Mouse (Mus musculus) liver, embryonic 16.5 days (tissue): ENCODE measurements around the gene Asic3. TPM values are rescaled to one million over a fixed set of nuclear protein-coding genes. Genes with fewer than 3 reads are reported as not detected.

Experiments
- ATAC-seq: fragments of 200-750 bp; cut with Nextera tagmentation; 2 replicates; pipeline ENCODE4 v1.8.0; 2017; ENCODE audit warnings: low read depth, mild to moderate bottlenecking, moderate number of reproducible peaks, moderate library complexity
- H3K27ac ChIP-seq: fragments of 300-500 bp; sonication (generic); 2 replicates; pipeline ENCODE4 v1.5.1; 2014; ENCODE audit warnings: mild to moderate bottlenecking, low read length
- H3K27me3 ChIP-seq: fragments of 300-500 bp; sonication (generic); 2 replicates; pipeline ENCODE4 v1.6.1; 2014; ENCODE audit warnings: low read depth, low read length, mixed read lengths; ENCODE audit not compliant: control insufficient read depth, insufficient read depth
- H3K36me3 ChIP-seq: fragments of 300-500 bp; sonication (generic); 2 replicates; pipeline ENCODE4 v1.6.1; 2014; ENCODE audit warnings: mild to moderate bottlenecking; ENCODE audit not compliant: control insufficient read depth, insufficient read depth
- H3K4me1 ChIP-seq: fragments of 300-500 bp; sonication (generic); 2 replicates; pipeline ENCODE4 v1.6.1; 2014; ENCODE audit warnings: low read depth, low read length, mixed read lengths; ENCODE audit not compliant: control insufficient read depth
- H3K4me2 ChIP-seq: fragments of 300-500 bp; sonication (generic); 2 replicates; pipeline ENCODE4 v1.6.1; 2014; ENCODE audit warnings: low read depth, low read length, mixed read lengths
- H3K4me3 ChIP-seq: fragments of 300-500 bp; sonication (generic); 2 replicates; pipeline ENCODE4 v1.5.1; 2014; ENCODE audit warnings: low read depth, mild to moderate bottlenecking, low read length
- H3K9ac ChIP-seq: fragments of 300-500 bp; sonication (generic); 2 replicates; pipeline ENCODE4 v1.6.1; 2014; ENCODE audit warnings: low read depth, low read length
- H3K9me3 ChIP-seq: fragments of 300-500 bp; sonication (generic); replicated peaks from 2 replicates; pipeline ENCODE4 v1.6.1; 2016; ENCODE audit warnings: low read length; ENCODE audit not compliant: control insufficient read depth
- whole genome bisulfite sequencing: fragments of 180-500 bp; shearing (Covaris S2); extraction: QIAGEN DNeasy Blood & Tissue Kit; methylation state at CpG from one replicate; pipeline ENCODE4 v1.1.7; 2014; ENCODE audit not compliant: insufficient replicate concordance; 5-methylcytosine and 5-hydroxymethylcytosine counted together
- polyA plus RNA-seq: library from polyadenylated mRNA; unstranded; fragments of >200 nt; fragmentation: Nextera tagmentation; extraction: Ambion mirVana; gene quantifications from 2 replicates; pipeline ENCODE4 v1.2.1, GENCODE M21; 2015

The Asic3 gene
- polyA plus RNA-seq, 1 experiment from 2014 or later: not detected

DNA sequence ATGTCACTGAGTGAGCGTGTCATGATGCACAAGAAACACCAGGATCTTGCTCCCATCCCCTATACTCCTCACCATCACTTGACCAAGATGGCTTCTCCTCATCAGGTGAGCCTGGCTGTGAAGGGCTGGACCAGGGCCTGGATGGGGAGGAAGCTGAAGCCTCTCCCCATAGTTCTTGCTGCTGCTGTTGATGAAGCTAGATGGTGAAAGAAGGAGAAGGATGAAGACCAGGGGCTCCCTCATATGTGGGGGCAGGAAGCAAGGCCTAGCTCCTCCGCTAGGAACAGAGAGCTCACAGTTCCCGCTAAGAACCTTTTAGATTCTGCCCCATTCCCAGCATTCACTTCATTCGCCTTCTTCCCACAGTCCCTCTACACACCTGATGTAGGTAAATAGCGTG, 27.8 kb upstream of the Asic3 start:
- Histone ChIP-seq H3K4me3 (no peak overlapping the region), H3K9me3 (no peaks in the 10 kb centered on the region), H3K27ac (no peak overlapping the region), H3K27me3 (peaks cover 25% of the 10 kb centered on the region), H3K36me3 (no peaks in the 10 kb centered on the region), H3K4me1 (peaks cover 29% of the 10 kb centered on the region), H3K4me2 (no peak overlapping the region), H3K9ac (no peak overlapping the region)
- ATAC-seq: no peak
- WGBS: 63% methylated on average over 5 of the region's 5 CpGs

DNA sequence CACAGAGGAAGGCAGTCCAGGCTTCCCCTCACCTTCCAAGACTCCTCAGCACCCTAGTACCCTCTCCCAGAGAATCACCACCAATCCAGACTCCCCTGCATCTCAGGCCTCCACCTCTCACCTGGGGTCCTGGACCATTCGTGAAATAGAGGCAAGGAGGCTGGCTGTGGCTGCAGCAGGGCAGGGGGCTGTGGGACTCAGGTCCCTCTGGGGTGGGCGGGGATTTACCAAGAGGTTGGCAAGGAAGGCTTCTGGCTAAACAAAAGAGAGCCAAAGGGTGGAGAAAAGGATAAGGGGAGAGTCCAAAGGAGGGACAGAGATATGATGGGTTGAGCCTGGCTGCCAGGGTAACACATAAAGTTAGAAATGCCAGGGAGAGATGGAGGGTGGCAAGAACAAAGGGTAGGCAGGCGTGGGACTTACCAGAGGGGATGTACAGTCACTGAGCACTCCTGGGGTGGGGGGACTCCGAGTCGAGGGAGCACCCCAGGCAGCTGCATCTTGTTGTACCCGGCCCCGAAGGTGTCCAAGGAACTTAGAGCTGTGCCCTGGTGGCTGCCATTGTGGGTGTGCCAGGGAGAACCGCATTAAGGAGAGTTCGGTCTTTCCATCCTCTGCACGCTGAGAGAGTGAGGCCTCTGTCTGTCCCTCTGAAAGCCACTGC, 27.2 kb upstream of the Asic3 start:
- H3K4me2 ChIP-seq: no peak overlapping the region
- 71% methylated on average over 10 of the region's 10 CpGs for WGBS
- no peak for ATAC-seq
- no peaks in the 10 kb centered on the region for H3K9me3 ChIP-seq
- H3K4me1 ChIP-seq: peaks cover 29% of the 10 kb centered on the region
- no peaks in the 10 kb centered on the region for H3K36me3 ChIP-seq
- no peak overlapping the region for H3K9ac ChIP-seq
- peaks cover 25% of the 10 kb centered on the region for H3K27me3 ChIP-seq
- no peak overlapping the region for H3K4me3 ChIP-seq
- H3K27ac ChIP-seq: no peak overlapping the region

DNA sequence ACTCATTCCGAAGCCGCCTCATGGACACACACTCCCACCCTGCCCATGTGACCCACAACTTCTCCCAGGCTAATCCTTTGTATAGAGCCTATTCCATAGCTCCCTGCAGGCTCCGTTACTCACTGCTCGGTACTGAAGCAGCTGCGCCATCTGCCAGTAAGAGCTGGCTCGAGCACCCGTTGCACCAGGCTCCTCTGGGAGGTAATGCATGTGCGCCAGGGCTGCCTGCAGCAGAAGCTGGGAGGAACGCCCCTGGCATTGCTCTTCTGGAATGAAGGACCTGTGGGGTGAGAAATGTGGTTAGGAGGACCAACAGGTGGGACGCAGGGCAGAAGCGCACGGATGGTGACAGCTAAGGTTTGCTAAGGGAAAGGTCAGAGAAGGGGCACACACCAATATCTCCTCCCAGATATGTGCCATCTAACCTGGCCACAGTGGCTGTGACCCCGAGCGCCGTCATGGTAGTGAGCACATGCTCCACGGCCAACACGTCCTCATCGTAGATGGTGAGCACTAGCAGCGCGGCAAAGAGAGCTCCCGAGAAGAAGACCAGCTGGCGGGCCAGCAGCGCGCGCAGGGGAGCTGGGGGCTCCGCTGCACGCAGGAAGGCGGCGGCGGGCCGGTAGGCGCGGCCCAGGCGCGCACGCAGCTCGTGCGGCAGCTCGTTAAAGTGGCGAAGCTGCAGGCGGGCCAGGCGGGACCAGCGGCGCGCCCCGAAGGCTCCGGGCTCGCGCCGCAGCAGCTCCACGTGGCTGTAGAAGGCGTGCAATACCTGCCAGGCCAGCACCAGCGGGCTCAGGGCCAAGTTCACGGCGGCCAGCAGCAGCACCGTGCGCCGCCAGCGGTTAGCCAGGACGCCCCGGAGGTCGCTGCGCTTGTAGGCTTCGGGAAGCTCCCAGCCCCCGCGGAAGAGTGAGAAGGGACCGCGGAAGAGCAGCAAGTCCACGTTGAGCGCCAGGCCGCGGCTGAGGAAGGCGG, 25.6 kb upstream of the Asic3 start:
- peak overlapping the region; percentile 76 for H3K4me2 ChIP-seq
- 1% methylated on average over 73 of the region's 73 CpGs for WGBS
- H3K9ac ChIP-seq: peak overlapping the region; percentile 54
- H3K36me3 ChIP-seq: no peaks in the 10 kb centered on the region
- peak overlapping the region; percentile 41 for H3K4me3 ChIP-seq
- peaks cover 29% of the 10 kb centered on the region for H3K4me1 ChIP-seq
- no peak overlapping the region for H3K27ac ChIP-seq
- H3K9me3 ChIP-seq: no peaks in the 10 kb centered on the region
- H3K27me3 ChIP-seq: peaks cover 25% of the 10 kb centered on the region
- ATAC-seq: peak; percentile 28

DNA sequence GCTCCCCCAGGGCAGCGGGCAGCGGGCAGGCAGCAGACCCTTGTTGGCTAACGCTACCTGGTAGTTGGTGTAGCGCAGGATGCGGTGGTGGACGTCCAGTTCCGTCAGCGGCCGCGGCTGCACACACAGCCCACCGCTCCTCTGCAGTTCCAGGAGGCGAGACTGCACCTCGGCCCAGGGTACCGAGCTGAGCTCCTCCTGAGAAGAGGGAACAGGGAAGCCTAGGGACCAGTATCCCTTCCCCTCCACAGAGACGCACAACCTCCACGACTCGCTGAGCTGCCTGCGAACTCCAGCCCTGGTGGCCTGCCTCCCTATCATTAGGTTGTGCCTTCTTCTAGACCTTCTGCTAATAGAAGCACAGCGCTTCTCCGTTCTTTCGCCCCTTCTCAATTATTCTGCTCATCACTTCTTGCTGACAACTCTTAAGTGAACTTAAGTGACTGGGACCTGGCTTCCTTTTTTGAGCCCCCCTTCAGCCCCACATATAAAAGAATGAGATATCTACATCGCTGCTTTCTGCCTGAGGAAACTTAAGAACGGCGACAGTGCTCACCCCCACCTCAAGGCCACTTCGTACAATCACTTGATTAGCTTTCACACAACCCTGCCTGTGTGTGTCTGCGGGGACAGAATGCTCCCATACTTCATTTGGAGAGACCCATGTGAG, 24.8 kb upstream of the Asic3 start:
- Histone ChIP-seq H3K9me3 (no peaks in the 10 kb centered on the region), H3K9ac (peak overlapping the region; percentile 54), H3K36me3 (no peaks in the 10 kb centered on the region), H3K27me3 (peaks cover 25% of the 10 kb centered on the region), H3K4me1 (peaks cover 22% of the 10 kb centered on the region), H3K27ac (no peak overlapping the region), H3K4me2 (peak overlapping the region; percentile 76), H3K4me3 (peak overlapping the region; percentile 41)
- 22% methylated on average over 26 of the region's 26 CpGs for WGBS
- no peak for ATAC-seq

DNA sequence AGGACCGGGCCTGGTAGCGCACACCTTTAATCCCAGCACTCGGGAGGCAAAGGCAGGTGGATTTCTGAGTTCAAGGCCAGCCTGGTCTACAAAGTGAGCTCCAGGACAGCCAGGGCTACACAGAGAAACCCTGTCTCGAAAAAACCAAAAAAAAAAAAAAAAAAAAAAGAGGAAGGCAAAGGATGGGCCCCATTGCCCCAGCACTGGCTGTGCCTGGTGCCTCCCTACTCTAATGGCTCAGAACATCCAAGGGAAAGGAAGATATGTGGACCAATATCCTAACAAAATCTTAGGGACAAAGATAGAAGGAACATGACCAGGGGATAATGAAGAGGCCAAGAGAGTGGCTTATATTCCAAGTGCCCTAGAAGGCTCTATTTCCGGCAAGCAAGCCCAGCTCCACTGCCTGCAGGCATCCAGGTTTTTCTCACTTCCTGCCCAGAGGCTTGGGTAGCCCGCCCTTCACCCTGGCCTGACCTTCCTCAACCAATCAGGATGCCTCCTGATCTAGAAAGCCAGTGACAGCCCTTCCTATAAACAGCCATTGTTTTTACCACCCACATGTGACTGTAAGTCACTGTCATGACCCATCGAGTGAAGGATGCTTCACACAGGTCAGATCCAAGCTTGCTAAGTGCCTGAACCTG, 24.1 kb upstream of the Asic3 start:
- H3K4me2 ChIP-seq: no peak overlapping the region
- WGBS: 44% methylated on average over 6 of the region's 7 CpGs
- H3K9me3 ChIP-seq: no peaks in the 10 kb centered on the region
- H3K27me3 ChIP-seq: peaks cover 25% of the 10 kb centered on the region
- peaks cover 22% of the 10 kb centered on the region for H3K4me1 ChIP-seq
- ATAC-seq: no peak
- no peak overlapping the region for H3K27ac ChIP-seq
- H3K36me3 ChIP-seq: no peaks in the 10 kb centered on the region
- no peak overlapping the region for H3K4me3 ChIP-seq
- H3K9ac ChIP-seq: no peak overlapping the region

DNA sequence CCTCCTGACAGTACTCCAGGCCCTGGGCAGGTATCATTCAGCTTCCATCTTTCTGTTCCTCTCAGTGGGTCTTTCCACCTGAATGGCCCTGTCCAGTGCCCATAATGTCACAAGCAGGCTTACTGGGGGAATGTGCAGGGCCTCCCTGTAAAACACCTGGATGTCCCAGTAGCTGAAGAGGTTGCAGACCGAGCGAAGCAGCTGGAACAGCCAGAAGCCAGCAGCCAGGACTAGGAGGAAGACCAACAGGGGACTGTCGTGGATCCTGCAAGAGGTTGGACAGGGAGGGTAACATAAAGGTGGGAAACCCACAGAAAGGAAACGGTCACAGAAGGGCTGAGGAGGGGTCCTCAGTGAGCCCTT, 23.6 kb upstream of the Asic3 start:
- Histone ChIP-seq H3K27ac (no peak overlapping the region), H3K4me3 (no peak overlapping the region), H3K4me1 (peaks cover 20% of the 10 kb centered on the region), H3K9me3 (no peaks in the 10 kb centered on the region), H3K9ac (no peak overlapping the region), H3K4me2 (no peak overlapping the region), H3K27me3 (peaks cover 25% of the 10 kb centered on the region), H3K36me3 (no peaks in the 10 kb centered on the region)
- ATAC-seq: no peak
- WGBS: 63% methylated on average over 4 of the region's 4 CpGs

DNA sequence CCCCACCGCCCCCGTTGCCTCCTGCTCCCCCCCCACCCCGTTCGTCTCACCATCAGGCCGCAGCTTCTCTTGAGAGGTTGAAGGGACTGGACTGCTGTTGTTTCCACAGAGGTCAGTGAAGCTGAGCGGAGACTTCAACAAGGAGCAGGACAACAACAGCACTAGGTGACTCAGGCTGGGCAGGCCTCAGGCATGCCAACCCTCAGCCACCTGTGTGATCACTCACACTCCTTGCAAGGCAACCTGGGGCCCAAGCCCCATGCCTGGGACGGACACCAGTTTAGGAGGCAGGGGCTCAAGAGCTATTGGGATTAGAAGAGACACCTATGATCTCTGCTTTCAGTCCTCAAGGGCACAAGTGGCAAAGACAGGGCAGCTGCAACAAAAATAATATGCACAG, 21.3 kb upstream of the Asic3 start, which contains the start of gene Atg9b:
Atg9b (minus strand) TSS at position 280 of the 400 bp plus-strand sequence.
- WGBS: 79% methylated on average over 7 of the region's 7 CpGs
- Histone ChIP-seq H3K27me3 (peaks cover 16% of the 10 kb centered on the region), H3K27ac (no peak within 1 kb of the TSS), H3K4me3 (no peak within 1 kb of the TSS), H3K36me3 (no peaks in the 10 kb centered on the region), H3K4me2 (no peak within 1 kb of the TSS), H3K9ac (no peak within 1 kb of the TSS), H3K9me3 (no peaks in the 10 kb centered on the region), H3K4me1 (peaks cover 23% of the 10 kb centered on the region)
- ATAC-seq: no peak

DNA sequence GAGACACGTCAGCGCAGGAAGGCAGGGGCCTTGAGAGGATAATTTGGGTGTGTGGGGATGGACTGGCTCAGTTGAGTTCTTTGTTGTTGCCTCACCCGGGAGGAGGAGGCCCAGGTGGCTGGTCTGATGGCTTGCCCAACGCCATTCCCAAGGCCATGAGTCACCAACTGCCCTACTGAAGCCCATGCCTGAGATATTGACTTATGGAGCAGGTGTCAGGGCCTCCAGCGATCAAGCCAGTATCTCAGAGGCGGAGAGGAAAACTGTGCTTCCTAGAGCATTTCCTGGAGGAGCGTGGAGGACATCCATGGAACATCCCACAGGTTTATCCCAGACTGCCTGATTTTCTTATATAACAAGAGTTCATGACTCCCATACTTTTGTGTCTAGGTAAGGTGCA, 20.5 kb upstream of the Asic3 start:
- 62% methylated on average over 7 of the region's 7 CpGs for WGBS
- no peaks in the 10 kb centered on the region for H3K9me3 ChIP-seq
- no peak overlapping the region for H3K9ac ChIP-seq
- H3K4me1 ChIP-seq: peaks cover 19% of the 10 kb centered on the region
- no peak overlapping the region for H3K4me3 ChIP-seq
- H3K4me2 ChIP-seq: no peak overlapping the region
- no peaks in the 10 kb centered on the region for H3K36me3 ChIP-seq
- ATAC-seq: no peak
- peaks cover 8% of the 10 kb centered on the region for H3K27me3 ChIP-seq
- H3K27ac ChIP-seq: no peak overlapping the region
